Mouse (Mus musculus) neutrophil, adult 59 days (primary cell): ENCODE measurements around the gene Prokr1. TPM values are rescaled to one million over a fixed set of nuclear protein-coding genes. Genes with fewer than 3 reads are reported as not detected.

Source experiments
- total RNA-seq, 2 experiments: library from RNA; stranded (reverse); gene quantifications; 1 replicate in 1 of 2; 2 replicates in 1 of 2; pipeline ENCODE4 v1.2.4; 2023

Prokr1 gene
- under 1 TPM; 0.11 to 0.24 TPM for total RNA-seq

DNA sequence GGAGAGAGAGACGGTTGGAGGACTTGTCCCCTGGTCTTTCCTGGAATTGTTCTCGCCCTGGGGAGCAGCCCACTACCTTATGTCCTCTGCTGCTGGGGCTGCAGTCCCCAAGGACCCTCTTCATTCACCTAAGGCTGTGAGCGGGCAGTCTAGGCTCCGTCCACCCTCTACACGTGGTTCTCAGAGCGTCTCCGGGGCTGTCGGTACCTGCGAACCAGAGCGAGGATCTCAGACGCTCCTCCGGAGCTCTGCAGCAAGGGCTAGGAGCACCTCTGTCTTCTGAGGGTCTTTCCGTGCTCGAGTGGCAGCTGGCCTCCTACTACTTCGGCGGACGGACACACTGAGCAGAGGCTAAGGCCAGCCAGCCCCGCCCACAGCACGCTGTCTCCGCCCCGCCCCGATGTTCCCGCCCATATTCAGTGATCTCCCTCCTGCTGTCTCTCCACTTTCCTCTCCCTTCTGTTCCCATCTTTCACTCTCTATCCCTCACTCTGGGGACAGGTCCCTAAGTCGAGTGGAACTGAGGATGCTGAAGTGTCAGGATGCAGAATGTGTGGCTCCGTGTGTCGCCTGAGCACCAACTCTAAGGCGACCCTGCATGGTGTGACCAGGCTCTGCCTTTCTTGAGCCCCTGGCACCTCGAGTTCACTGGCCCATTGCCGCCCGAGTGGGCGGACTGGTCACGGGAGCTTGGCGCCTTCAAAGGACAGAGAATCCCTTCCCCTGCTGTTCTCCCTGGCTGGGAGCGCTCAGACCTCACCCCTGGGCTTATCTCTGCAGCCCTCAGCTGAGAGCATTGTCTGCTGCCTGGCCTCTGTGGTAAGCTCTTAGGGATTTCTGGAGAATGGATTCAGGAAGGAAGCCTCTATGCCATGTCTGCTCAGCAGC lies at the start of gene Prokr1:
TSS of gene Prokr1 (minus strand) at position 350 of the 888 bp plus-strand sequence.

DNA sequence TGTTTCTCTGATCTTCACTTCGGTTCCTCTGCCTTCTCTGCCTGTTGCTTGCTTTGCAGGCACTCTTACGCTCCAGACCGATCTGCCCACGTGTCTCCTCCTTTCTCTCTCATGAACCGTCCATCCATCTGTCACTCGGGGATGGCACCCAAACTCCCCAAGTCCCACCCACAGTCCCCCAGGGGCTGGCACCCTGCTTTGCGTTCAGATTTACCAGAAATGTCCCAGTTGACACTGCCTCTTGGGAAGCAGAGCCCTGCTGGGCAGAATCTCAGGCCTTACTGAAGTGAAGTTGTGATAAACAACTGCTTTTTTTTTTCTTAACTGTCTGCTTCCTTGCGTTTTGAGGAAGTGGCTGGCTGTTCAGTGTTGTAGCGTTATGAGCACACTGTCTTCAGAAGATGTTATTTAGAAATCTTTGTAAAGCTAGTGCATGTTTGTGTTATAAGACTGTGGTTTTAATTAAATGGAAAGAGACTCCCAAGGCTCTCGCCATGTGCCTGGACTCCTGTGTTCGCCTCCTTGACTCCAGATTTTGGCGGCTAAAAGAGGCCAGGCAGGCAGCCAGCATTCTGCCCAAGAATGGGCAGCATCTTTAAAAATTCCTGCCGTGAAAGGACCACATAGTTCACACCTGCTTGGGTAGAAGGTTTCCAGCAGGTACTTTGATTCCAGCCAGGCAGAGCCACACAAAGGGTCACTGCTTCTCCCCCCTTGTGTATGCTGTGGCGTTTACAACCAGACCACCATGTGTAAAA lies 57.4 kb downstream of the Prokr1 start, which contains the start of gene Arhgap25:
TSS of gene Arhgap25 (minus strand) at position 307 of the 758 bp plus-strand sequence.

Other genes starting within 250 kb of the Prokr1 start
- not detected for gene Gkn1, start 239.8 kb downstream of the Prokr1 start, total RNA-seq
- not detected for gene Gkn2, start 217.4 kb downstream of the Prokr1 start, total RNA-seq
- gene Gkn3, start 201.8 kb downstream of the Prokr1 start, total RNA-seq: not detected
- gene Bmp10, start 161.7 kb downstream of the Prokr1 start, total RNA-seq: not detected
- 100 to 1,000 TPM; 104 to 109 TPM for gene Arhgap25, start 57.5 kb downstream of the Prokr1 start, total RNA-seq
- gene Aplf, start 81.5 kb upstream of the Prokr1 start, total RNA-seq: 1 to 10 TPM; 4.2 to 4.6 TPM
- not detected for gene Efcc1, start 140.1 kb upstream of the Prokr1 start, total RNA-seq
- 1 to 10 TPM; 2.7 to 4.9 TPM for gene Gp9, start 187.3 kb upstream of the Prokr1 start, total RNA-seq
- 10 to 100 TPM; 63.6 to 67.9 TPM for gene Rab43, start 221.4 kb upstream of the Prokr1 start, total RNA-seq
- gene Gm45140, start 245.1 kb upstream of the Prokr1 start, total RNA-seq: 1 to 10 TPM; 5.4 to 6.4 TPM
- 10 to 100 TPM; 18.7 to 31.5 TPM for gene Isy1, start 248.1 kb upstream of the Prokr1 start, total RNA-seq